Mouse (Mus musculus) stomach, embryonic 14.5 days (tissue): ENCODE measurements around the gene Oxgr1. TPM values are rescaled to one million over a fixed set of nuclear protein-coding genes. Genes with fewer than 3 reads are reported as not detected.
"Not testable (repeated sequence)": the region's sequence is repeated elsewhere in the genome, so short reads cannot be mapped to it uniquely, and the experiment has no call there.

Source experiments
- ATAC-seq: fragments of 200-750 bp; cut with Nextera tagmentation; 2 replicates; pipeline ENCODE4 v1.8.0; 2017; ENCODE audit warnings: low read depth, moderate TSS enrichment; ENCODE audit not compliant: insufficient number of reproducible peaks, insufficient read depth, low FRiP score
- H3K27ac ChIP-seq: fragments of 300-500 bp; sonication (generic); 2 replicates; pipeline ENCODE4 v1.5.1; 2014; ENCODE audit warnings: mild to moderate bottlenecking, low read length, moderate library complexity, mixed read lengths
- H3K27me3 ChIP-seq: fragments of 300-500 bp; sonication (generic); 2 replicates; pipeline ENCODE4 v1.6.1; 2014; ENCODE audit warnings: low read length, control low read depth, mixed read lengths; ENCODE audit not compliant: control insufficient read depth, insufficient read depth
- H3K36me3 ChIP-seq: fragments of 300-500 bp; sonication (generic); 2 replicates; pipeline ENCODE4 v1.6.1; 2014; ENCODE audit warnings: mild to moderate bottlenecking, control low read depth, low read length, moderate library complexity, mixed read lengths; ENCODE audit not compliant: control insufficient read depth, insufficient read depth
- H3K4me1 ChIP-seq: fragments of 300-500 bp; sonication (generic); 2 replicates; pipeline ENCODE4 v1.6.1; 2014; ENCODE audit warnings: low read length, control low read depth, mixed read lengths; ENCODE audit not compliant: control insufficient read depth, insufficient read depth
- H3K4me2 ChIP-seq: fragments of 300-500 bp; sonication (generic); replicated peaks from 2 replicates; pipeline ENCODE4 v1.6.1; 2014; ENCODE audit warnings: low read depth, low read length, control low read depth
- H3K4me3 ChIP-seq: fragments of 300-500 bp; sonication (generic); 2 replicates; pipeline ENCODE4 v1.5.1; 2014; ENCODE audit warnings: low read depth, low read length, control low read depth
- H3K9ac ChIP-seq: fragments of 300-500 bp; sonication (generic); replicated peaks from 2 replicates; pipeline ENCODE4 v1.6.1; 2014; ENCODE audit warnings: low read depth, mild to moderate bottlenecking, control low read depth, low read length, moderate library complexity, mixed read lengths
- H3K9me3 ChIP-seq: fragments of 300-500 bp; sonication (generic); 2 replicates; pipeline ENCODE4 v1.6.1; 2016; ENCODE audit warnings: low read depth, low read length, control low read depth; ENCODE audit not compliant: control insufficient read depth
- WGBS: fragments of 180-500 bp; shearing (Covaris S2); extraction: QIAGEN DNeasy Blood & Tissue Kit; methylation state at CpG from one replicate; pipeline ENCODE4 v1.1.7; 2014; 5-methylcytosine and 5-hydroxymethylcytosine counted together
- polyA plus RNA-seq: library from polyadenylated mRNA; unstranded; fragments of >200 nt; fragmentation: Nextera tagmentation; extraction: Ambion mirVana; gene quantifications from 2 replicates; pipeline ENCODE4 v1.2.1, GENCODE M21; 2014

Oxgr1 gene
- polyA plus RNA-seq, 1 experiment from 2014 or later = not detected

DNA sequence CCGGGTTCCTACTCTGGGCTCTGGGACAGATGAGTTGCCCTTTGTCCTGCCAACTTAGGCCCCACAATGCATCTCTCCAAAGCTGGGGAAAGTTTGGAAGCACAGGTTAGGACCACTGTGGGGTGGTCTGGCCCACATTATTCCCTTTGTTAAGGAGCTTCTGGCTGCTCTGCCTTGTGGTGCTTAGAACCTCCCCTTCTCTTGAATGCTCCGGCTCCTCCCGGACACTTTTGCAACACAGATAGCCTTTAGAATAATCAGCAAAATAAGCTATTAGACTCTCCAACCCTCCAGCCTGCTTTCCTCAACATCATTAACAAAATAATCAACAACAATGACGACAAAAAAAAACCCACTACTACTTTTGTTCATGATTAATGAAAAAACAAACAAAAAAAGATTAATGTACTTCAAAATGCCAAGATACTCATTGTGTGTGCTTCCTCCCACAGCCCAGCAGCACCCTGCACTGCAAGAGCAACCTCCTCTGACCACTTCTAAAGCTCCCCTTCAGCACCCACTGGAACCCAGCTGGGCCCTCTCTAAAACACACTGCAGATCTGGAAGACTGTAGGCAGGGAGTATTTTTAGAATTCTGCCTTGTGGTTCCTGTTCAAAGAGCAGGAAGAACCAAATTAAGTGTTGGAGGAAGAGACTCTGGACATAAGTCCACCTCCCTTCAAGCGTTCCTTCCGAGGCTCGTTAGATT lies 53.1 kb downstream of the Oxgr1 start:
- H3K27me3 ChIP-seq = no peaks in the 10 kb centered on the region
- no peak overlapping the region for H3K9ac ChIP-seq
- H3K4me2 ChIP-seq = no peak overlapping the region
- no peak for ATAC-seq
- no peaks in the 10 kb centered on the region for H3K4me1 ChIP-seq
- H3K27ac ChIP-seq = no peak overlapping the region
- 35% methylated on average over 7 of the region's 7 CpGs for WGBS
- H3K36me3 ChIP-seq = no peaks in the 10 kb centered on the region
- no peaks in the 10 kb centered on the region for H3K9me3 ChIP-seq
- H3K4me3 ChIP-seq = no peak overlapping the region

DNA sequence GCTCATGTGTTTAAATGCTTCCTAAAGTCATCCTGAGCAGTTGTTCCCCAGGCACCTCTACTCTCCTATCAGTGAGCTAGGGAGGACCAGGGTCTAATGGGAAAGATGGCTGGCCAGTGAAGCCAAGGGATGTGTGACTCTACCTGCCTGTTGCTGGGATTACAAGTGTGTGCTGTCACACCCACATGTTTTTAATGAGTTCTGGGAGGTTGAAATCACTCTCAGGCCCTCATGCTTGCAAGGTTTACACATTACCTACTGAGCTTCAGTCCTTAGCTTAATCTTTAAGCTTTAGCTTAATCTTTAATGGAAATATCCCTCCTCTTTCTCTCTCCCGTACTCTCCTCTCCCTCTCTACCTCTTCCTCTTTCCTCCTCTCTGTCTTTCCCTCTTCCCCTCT lies 55.0 kb downstream of the Oxgr1 start:
- Histone ChIP-seq H3K9me3 (no peaks in the 10 kb centered on the region; the same call in 1 of the 2 replicates), H3K4me3 (no peak overlapping the region), H3K9ac (no peak overlapping the region), H3K27ac (no peak overlapping the region), H3K36me3 (no peaks in the 10 kb centered on the region), H3K27me3 (no peaks in the 10 kb centered on the region), H3K4me1 (no peaks in the 10 kb centered on the region), H3K4me2 (no peak overlapping the region)
- no peak for ATAC-seq
- WGBS = 53% methylated on average over 1 of the region's 1 CpGs

DNA sequence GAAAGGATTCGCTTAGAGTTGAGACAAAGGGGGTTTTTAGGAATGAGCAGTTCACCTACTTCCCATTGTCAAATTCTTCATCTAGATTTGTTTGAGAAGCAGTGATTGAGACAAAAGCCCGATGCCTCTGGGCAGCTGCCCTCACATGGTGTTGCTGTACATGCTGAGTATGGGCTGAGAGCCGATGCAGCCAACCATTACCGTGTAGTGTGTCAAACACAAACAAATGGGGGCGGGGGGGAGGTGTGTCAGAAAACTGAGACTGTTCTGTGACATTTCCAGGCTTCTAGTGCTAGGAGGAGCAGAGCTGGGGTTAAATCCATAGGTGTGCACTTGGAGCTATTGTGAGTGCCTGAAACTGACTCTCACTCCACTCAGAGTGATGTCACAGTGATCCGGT lies 55.5 kb downstream of the Oxgr1 start:
- ATAC-seq = no peak
- 70% methylated on average over 6 of the region's 6 CpGs for whole genome bisulfite sequencing
- Histone ChIP-seq H3K9ac (no peak overlapping the region), H3K4me1 (no peaks in the 10 kb centered on the region), H3K9me3 (no peaks in the 10 kb centered on the region; the same call in 1 of the 2 replicates), H3K27ac (no peak overlapping the region), H3K27me3 (no peaks in the 10 kb centered on the region), H3K36me3 (no peaks in the 10 kb centered on the region), H3K4me3 (no peak overlapping the region), H3K4me2 (no peak overlapping the region)

DNA sequence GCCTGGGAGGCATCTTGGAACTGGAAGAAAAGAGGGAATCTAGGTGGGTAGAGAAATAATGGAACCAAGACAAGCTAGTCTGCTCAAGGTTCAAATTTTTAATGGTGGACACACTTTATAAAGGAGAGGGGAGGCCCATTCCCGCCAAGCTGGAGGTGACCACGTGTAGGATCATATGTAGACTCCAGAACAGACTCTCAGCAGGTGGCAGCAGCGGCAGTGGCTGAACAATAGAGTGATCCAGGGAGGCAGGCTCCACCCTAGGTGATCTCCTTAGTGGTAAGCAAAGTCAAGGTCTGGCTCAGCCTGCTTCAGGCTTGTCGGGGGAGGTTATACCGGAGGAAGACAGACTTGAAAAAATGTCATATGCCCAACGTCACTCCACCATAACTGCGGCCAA lies 55.9 kb downstream of the Oxgr1 start:
- not testable (repeated sequence) for H3K4me1 ChIP-seq, H3K27me3 ChIP-seq, H3K9ac ChIP-seq, H3K9me3 ChIP-seq, H3K4me3 ChIP-seq, ATAC-seq, H3K36me3 ChIP-seq, H3K4me2 ChIP-seq, H3K27ac ChIP-seq
- WGBS = 77% methylated on average over 7 of the region's 7 CpGs

DNA sequence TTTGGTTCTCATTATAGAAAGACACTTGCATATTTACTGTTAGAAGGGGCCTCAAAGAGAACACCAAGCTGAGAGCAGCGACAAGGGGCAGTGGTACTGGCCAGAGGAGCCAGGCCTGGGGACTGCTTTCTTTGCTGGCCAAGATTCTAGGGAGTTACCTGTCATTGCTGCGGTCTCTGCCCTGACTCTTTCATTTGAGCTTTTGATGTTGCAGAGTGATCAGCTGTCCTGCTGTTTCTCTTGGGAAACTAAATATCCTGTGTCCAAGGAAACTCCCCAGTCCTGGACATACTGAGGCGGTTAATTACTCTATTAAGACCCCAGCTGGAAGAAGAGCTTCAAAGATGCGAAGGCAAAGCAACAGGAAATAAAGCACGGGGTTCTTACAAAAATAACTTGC lies 60.9 kb downstream of the Oxgr1 start:
- Histone ChIP-seq H3K4me1 (no peaks in the 10 kb centered on the region), H3K9ac (no peak overlapping the region), H3K4me2 (no peak overlapping the region), H3K27me3 (no peaks in the 10 kb centered on the region), H3K36me3 (no peaks in the 10 kb centered on the region), H3K9me3 (no peaks in the 10 kb centered on the region; the same call in 1 of the 2 replicates), H3K4me3 (no peak overlapping the region), H3K27ac (no peak overlapping the region)
- ATAC-seq = no peak
- WGBS = 72% methylated on average over 5 of the region's 5 CpGs

DNA sequence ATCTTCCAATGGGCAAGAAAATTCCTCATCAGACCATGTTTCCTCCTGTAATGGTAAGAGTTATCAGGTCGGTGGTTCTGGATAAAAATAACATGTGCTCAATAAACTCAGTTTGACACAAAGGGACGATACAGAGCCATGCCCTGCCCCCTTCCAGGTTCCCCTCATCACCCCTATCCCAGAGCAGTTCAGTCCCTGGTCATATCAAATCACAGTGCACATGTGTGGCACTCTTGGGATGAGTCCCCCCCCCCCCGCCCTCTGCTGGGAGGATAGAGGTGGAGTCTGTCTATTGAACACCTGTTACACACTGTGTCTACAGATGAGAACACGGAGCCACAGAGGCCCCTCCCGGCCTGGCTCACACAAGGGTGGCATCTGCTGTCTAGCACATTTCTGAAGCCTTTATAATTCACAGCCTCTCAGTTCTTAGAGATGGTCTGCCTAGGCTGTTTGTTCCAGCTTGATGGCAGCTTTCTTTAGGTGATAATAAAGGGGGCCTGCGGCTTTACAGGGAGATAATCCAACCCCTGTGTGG lies 61.5 kb downstream of the Oxgr1 start:
- ATAC-seq = no peak
- Histone ChIP-seq H3K4me3 (no peak overlapping the region), H3K36me3 (no peaks in the 10 kb centered on the region), H3K4me1 (no peaks in the 10 kb centered on the region), H3K27ac (no peak overlapping the region), H3K4me2 (no peak overlapping the region), H3K9ac (no peak overlapping the region), H3K27me3 (no peaks in the 10 kb centered on the region), H3K9me3 (no peaks in the 10 kb centered on the region; the same call in 1 of the 2 replicates)
- 75% methylated on average over 6 of the region's 6 CpGs for WGBS

Other genes with a start within 250 kb of the Oxgr1 start
- gene Mbnl2, start 233.2 kb upstream of the Oxgr1 start, polyA plus RNA-seq = 119 and 134 TPM in 2 replicates